Mouse (Mus musculus): ENCODE data around the gene Fcgr1.
"Not testable (repeated sequence)": the region's sequence is repeated elsewhere in the genome, so short reads cannot be mapped to it uniquely, and the experiment has no call there.

Gene Fcgr1

GRCm38 (mm10) chr3:96269511-96270474 lies 24.0 kb downstream of the Fcgr1 start, which contains the start of gene Hist2h2bb:
Gene Hist2h2bb (plus strand): TSS chr3:96269752.
- Histone ChIP-seq H3K27me3 (ENCODE audit: control insufficient read depth, insufficient read depth, low read length, poor library complexity, severe bottlenecking) (no peaks in the 10 kb centered on the region), H3K36me3 (ENCODE audit: control insufficient read depth, insufficient read depth, low read length, poor library complexity, severe bottlenecking) (no peaks in the 10 kb centered on the region)
- DNase-seq (ENCODE audit: low read depth, low spot score): peak; percentile 98

- H3K36me3 ChIP-seq (ENCODE audit: control insufficient read depth, insufficient read depth, low read length, poor library complexity, severe bottlenecking); H3K27me3 ChIP-seq (ENCODE audit: control insufficient read depth, insufficient read depth, low read length, poor library complexity, severe bottlenecking); DNase-seq (ENCODE audit: low read depth, low spot score): not testable (repeated sequence)
Observed at GRCm38 (mm10) chr3:96268776-96269378, 24.9 kb downstream of the Fcgr1 start.

GRCm38 (mm10) chr3:96268051-96268775 lies 25.6 kb downstream of the Fcgr1 start, which contains the start of gene Hist2h3b:
Gene Hist2h3b (plus strand): TSS chr3:96268654.
- peak; percentile 89 for DNase-seq (ENCODE audit: low read depth, low spot score)
- H3K27me3 ChIP-seq (ENCODE audit: control insufficient read depth, insufficient read depth, low read length, poor library complexity, severe bottlenecking): no peaks in the 10 kb centered on the region
- no peaks in the 10 kb centered on the region for H3K36me3 ChIP-seq (ENCODE audit: control insufficient read depth, insufficient read depth, low read length, poor library complexity, severe bottlenecking)

GRCm38 (mm10) chr3:96267541-96267940 lies 26.2 kb downstream of the Fcgr1 start:
- H3K27me3 ChIP-seq (ENCODE audit: control insufficient read depth, insufficient read depth, low read length, poor library complexity, severe bottlenecking): no peaks in the 10 kb centered on the region
- DNase-seq (ENCODE audit: low read depth, low spot score): no peak
- H3K36me3 ChIP-seq (ENCODE audit: control insufficient read depth, insufficient read depth, low read length, poor library complexity, severe bottlenecking): no peaks in the 10 kb centered on the region

- no peaks in the 10 kb centered on the region for H3K27me3 ChIP-seq (ENCODE audit: control insufficient read depth, insufficient read depth, low read length, poor library complexity, severe bottlenecking)
- H3K36me3 ChIP-seq (ENCODE audit: control insufficient read depth, insufficient read depth, low read length, poor library complexity, severe bottlenecking): no peaks in the 10 kb centered on the region
- no peak for DNase-seq (ENCODE audit: low read depth, low spot score)
Observed at GRCm38 (mm10) chr3:96266132-96266710, 27.5 kb downstream of the Fcgr1 start.

- DNase-seq (ENCODE audit: low read depth, low spot score): peak; percentile 18
- H3K27me3 ChIP-seq (ENCODE audit: control insufficient read depth, insufficient read depth, low read length, poor library complexity, severe bottlenecking): no peaks in the 10 kb centered on the region
- no peaks in the 10 kb centered on the region for H3K36me3 ChIP-seq (ENCODE audit: control insufficient read depth, insufficient read depth, low read length, poor library complexity, severe bottlenecking)
Observed at GRCm38 (mm10) chr3:96264404-96264949, 29.3 kb downstream of the Fcgr1 start.

- peak; percentile 39 for DNase-seq (ENCODE audit: low read depth, low spot score)
- no peaks in the 10 kb centered on the region for H3K27me3 ChIP-seq (ENCODE audit: control insufficient read depth, insufficient read depth, low read length, poor library complexity, severe bottlenecking)
- H3K36me3 ChIP-seq (ENCODE audit: control insufficient read depth, insufficient read depth, low read length, poor library complexity, severe bottlenecking): no peaks in the 10 kb centered on the region
Observed at GRCm38 (mm10) chr3:96263558-96264403, 30.0 kb downstream of the Fcgr1 start.

- Histone ChIP-seq H3K27me3 (ENCODE audit: control insufficient read depth, insufficient read depth, low read length, poor library complexity, severe bottlenecking) (no peaks in the 10 kb centered on the region), H3K36me3 (ENCODE audit: control insufficient read depth, insufficient read depth, low read length, poor library complexity, severe bottlenecking) (no peaks in the 10 kb centered on the region)
- DNase-seq (ENCODE audit: low read depth, low spot score): peak; percentile 95
Observed at GRCm38 (mm10) chr3:96262979-96263550, 30.7 kb downstream of the Fcgr1 start, which contains the start of gene Hist2h4. Gene Hist2h4 (minus strand): TSS chr3:96263311.

GRCm38 (mm10) chr3:96262216-96262875 lies 31.4 kb downstream of the Fcgr1 start:
- no peaks in the 10 kb centered on the region for H3K36me3 ChIP-seq (ENCODE audit: control insufficient read depth, insufficient read depth, low read length, poor library complexity, severe bottlenecking)
- peak; percentile 85 for DNase-seq (ENCODE audit: low read depth, low spot score)
- H3K27me3 ChIP-seq (ENCODE audit: control insufficient read depth, insufficient read depth, low read length, poor library complexity, severe bottlenecking): no peaks in the 10 kb centered on the region

GRCm38 (mm10) chr3:96261623-96262022 lies 32.1 kb downstream of the Fcgr1 start:
- no peaks in the 10 kb centered on the region for H3K27me3 ChIP-seq (ENCODE audit: control insufficient read depth, insufficient read depth, low read length, poor library complexity, severe bottlenecking)
- DNase-seq (ENCODE audit: low read depth, low spot score): peak; percentile 36
- H3K36me3 ChIP-seq (ENCODE audit: control insufficient read depth, insufficient read depth, low read length, poor library complexity, severe bottlenecking): no peaks in the 10 kb centered on the region

- DNase-seq (ENCODE audit: low read depth, low spot score): no peak
- H3K36me3 ChIP-seq (ENCODE audit: control insufficient read depth, insufficient read depth, low read length, poor library complexity, severe bottlenecking): no peaks in the 10 kb centered on the region
- H3K27me3 ChIP-seq (ENCODE audit: control insufficient read depth, insufficient read depth, low read length, poor library complexity, severe bottlenecking): no peaks in the 10 kb centered on the region
Observed at GRCm38 (mm10) chr3:96260220-96260619, 33.5 kb downstream of the Fcgr1 start.

- no peaks in the 10 kb centered on the region for H3K27me3 ChIP-seq (ENCODE audit: control insufficient read depth, insufficient read depth, low read length, poor library complexity, severe bottlenecking)
- no peak for DNase-seq (ENCODE audit: low read depth, low spot score)
- H3K36me3 ChIP-seq (ENCODE audit: control insufficient read depth, insufficient read depth, low read length, poor library complexity, severe bottlenecking): no peaks in the 10 kb centered on the region
Observed at GRCm38 (mm10) chr3:96257190-96257589, 36.6 kb downstream of the Fcgr1 start.

All from splenic B cell, adult 2 months (primary cell).